Mouse (Mus musculus) brain, adult 2 months (tissue): Measurements from ENCODE around the gene Olfr90.
A peak's percentile ranks its signal among the peaks of the same experiment; 100 is the strongest.

ENCODE experiments used
- DNase-seq: peaks from one replicate; pipeline ENCODE4 v3.0.0; 2011; ENCODE audit warnings: low read depth, low spot score

Olfr90 gene

GRCm38 (mm10) chr17:37062101-37062641 lies 26.1 kb downstream of the Olfr90 start:
- peak; percentile 87 for DNase-seq

DNA sequence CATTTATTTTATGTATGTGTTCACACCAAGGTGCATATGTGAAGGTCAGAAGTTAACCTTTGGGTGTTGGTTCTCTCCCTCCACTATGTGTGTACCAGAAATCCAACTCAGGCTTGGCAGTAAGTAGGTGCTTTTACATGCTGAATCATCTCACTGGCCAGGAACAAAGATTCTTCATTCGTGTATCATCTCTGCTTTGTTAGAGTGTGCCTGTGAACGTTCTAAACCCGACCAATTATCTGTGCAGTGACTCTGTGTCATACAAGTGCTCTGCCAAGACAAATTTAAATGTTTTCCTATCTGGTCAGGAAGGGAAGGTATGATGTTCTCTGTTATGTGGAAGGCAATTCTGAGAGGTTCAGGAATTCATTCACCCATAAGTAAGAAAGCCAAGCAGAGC lies 26.9 kb downstream of the Olfr90 start:
- peak; percentile 58 for DNase-seq

DNA sequence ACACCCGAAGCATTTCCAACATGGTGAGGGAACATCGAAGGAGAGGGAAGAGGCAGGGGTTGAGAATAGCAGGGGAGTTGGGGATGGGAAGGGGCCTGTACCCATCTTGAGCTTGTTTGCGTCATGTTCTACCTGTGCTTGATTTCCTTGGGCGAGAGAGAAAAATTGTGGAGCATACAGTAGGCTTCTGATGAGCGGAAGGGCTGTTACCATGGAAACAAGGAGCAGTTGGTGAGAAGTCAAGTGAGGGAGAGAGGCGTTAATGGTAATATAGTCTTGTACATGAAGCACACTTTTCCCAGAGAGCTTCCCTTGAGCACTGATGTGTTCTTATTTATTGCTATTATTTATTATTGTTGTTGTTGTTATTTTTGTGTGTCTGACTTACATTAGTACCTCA lies 31.3 kb downstream of the Olfr90 start:
- peak; percentile 84 for DNase-seq

DNA sequence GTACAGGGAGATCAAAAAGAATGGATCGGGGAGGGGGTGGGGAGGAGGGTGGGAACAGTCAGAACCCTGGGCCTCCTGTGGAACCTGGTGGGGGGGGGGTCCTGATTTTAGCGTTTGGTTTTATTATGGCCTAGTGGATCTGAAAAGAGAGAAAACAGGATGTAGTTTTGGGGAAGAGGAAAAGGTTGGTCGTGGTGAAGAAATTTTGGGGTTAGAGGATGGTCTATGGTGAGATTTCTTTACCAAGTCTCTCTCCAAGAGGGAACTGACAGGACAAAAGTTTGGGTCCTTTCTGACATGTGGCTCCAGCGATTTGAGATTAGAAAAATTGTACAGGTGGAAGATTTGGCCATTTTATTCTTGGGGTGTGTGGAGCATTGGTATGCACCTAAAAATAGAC lies 36.6 kb downstream of the Olfr90 start:
- no peak for DNase-seq

DNA sequence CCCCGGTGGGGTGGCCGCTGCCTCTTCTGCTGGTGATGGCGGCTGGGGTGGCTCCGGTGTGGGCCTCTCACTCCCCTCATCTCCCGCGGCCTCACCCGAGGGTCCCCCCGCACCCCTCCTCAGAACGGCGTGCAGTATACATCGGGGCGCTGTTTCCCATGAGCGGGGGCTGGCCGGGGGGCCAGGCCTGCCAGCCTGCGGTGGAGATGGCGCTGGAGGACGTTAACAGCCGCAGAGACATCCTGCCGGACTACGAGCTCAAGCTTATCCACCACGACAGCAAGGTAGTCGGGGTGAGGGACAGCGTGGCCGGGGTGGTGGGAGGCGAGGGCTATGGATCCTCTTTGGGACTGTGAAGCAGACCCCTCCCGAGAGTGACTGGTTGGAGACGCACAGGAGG lies 37.4 kb downstream of the Olfr90 start:
- no peak for DNase-seq

DNA sequence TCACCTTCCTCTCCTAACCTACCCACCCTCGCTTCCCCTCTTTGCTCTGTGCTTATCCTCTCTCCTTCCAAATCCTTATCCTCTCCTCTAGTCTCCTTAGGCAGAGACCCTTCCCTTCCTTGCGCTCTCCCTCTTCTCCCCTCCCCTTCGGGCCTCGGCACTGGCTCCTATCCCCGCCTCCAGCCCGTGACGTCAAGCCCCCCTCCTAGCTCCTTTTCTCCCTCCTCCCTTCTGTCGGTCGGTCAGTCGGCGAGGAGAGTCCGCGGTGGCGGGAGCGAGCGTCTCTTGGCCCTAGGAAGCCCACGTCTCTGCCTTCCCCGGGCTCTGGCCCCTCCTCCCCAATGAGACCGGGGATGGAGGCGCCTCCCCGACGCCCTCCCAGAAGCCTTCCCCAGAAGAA lies 37.9 kb downstream of the Olfr90 start:
- peak; percentile 97 for DNase-seq

DNA sequence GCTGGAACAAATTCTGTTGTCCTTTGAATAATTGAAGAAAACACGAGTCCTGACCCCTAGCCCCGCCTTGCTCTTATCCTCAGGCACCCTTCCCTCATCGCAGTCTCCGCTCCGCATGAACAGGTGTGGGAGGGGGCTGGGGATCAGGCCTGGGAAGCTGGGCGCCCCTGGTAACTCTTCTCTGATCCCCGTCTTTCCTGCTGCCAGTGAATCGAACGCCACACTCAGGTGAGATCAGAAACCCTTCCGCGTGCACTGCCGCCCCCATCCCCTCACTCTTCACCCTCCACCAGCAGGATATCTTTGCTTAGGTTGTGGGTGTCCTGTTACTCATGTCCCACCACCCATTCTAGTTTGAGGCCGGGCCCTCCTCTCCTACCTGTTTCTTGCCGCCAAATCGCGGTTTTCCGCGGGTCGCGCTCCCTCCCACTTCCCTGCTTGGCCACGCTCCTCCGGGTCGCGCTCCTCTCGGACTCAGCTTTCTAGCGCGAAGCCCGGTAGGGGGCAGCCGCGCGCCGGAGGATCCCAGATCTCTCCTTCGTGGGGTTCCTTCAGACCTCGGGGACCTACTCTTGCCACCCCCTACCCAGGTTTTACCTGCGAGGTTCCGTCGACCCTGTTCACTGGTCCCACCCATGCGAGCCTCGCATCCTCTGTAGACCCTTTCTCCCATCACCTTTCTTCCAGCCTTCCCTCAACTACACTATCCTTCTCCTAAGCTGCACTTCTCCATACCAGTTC lies 38.6 kb downstream of the Olfr90 start:
- peak; percentile 82 for DNase-seq

GRCm38 (mm10) chr17:37048383-37048782 lies 39.9 kb downstream of the Olfr90 start:
- DNase-seq: no peak

GRCm38 (mm10) chr17:37047981-37048380 lies 40.3 kb downstream of the Olfr90 start:
- peak; percentile 87 for DNase-seq

GRCm38 (mm10) chr17:37047332-37047976 lies 40.8 kb downstream of the Olfr90 start:
- DNase-seq: no peak

DNA sequence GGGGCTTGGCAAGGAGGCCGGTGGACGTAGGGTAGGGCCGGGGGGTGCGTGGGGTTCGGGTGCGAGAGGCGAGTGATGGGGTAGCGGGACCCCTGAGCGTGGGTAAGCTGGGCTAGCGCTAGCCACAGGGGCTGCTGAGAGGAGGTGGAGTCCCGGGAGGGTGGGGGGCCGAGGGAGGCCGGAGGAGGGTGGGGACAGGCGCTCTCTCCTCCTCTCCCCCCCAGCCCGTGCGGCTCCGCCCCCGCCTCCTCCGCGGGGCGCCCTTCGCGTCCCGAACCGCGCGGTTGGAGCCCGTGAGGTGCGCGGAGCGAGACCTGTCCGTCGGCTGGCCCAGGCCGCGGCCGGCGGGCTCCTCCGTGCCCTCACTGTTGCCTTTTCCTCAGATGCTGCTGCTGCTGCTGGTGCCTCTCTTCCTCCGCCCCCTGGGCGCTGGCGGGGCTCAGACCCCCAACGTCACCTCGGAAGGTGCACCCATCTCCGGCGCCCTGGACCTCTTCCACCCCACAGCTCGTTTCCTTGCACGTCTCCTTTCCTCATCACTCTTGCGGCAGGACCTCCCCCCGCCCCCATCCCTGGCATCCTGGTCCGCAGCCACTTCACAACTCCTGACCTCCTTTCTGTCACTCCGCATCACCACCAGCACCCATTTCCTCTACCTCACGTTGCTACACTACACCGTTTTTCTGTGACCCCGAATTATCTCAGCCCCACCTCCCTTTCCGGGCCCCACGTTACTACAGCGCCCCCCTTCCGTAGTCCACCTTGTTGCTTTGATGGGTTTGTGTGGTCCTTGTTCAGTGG lies 41.8 kb downstream of the Olfr90 start:
- DNase-seq: peak; percentile 84

DNA sequence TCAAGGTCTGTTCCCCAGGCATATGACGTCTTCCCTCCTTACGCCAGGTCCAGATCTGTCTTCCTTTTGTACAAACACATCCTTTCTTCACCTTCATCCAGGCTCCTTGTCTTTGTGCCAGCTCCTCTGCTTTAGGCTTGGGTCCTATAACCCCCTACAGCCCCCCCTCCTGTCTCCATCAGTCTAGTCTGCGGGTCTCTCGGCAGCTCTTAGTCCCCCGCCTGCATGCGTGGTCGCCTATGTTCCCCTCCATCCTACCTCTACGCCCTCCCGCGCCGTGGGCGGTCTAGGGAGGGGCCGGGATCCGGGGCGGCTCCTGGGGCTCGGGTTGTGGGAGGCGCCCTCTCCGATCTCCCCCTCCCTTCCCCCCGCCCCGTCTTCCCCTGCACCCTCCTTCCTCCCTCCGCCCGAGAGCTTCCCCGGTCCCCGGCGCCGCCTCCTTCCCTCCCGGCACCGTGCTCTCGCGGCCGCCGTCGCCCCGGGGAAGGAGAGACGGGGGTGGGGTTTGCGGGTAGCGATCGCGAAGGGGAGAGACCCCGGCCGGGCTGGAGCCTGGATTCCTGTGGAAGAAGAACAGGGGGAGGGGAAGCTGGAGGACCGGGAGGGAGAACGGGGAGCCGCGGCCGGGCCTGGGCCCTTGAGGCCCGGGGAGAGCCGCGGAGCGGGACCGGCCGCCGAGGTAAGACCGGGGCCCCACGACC lies 42.5 kb downstream of the Olfr90 start, which contains the start of gene Gabbr1:
Gene Gabbr1 (plus strand): TSS at position 356 of the 701 bp plus-strand sequence.
- peak; percentile 96 for DNase-seq

- no peak for DNase-seq
Observed at GRCm38 (mm10) chr17:37044651-37045244, 43.6 kb downstream of the Olfr90 start.

GRCm38 (mm10) chr17:37039127-37039894 lies 49.0 kb downstream of the Olfr90 start:
- peak; percentile 43 for DNase-seq
